Mouse (Mus musculus) myocyte (in vitro differentiated cells): ENCODE measurements around the gene Cenpu. TPM values are rescaled to one million over a fixed set of nuclear protein-coding genes. Genes with fewer than 3 reads are reported as not detected.
"Not testable (repeated sequence)": the region's sequence is repeated elsewhere in the genome, so short reads cannot be mapped to it uniquely, and the experiment has no call there.

Experiments
- H3K27me3 ChIP-seq: one replicate; pipeline ENCODE4 v1.6.1; 2011; ENCODE audit not compliant: control insufficient read depth, insufficient read depth, insufficient read length
- H3K36me3 ChIP-seq: one replicate; pipeline ENCODE4 v1.6.1; 2011; ENCODE audit not compliant: control insufficient read depth, insufficient read depth
- H3K4me2 ChIP-seq: one replicate; pipeline ENCODE4 v1.6.1; 2011; ENCODE audit warnings: low read depth, control low read depth
- H3K4me3 ChIP-seq: one replicate; pipeline ENCODE4 v1.5.1; 2011; ENCODE audit warnings: mild to moderate bottlenecking, control low read depth, moderate library complexity
- H3K79me2 ChIP-seq: one replicate; pipeline ENCODE4 v1.6.1; 2011; ENCODE audit not compliant: control insufficient read depth, insufficient read depth
- H3ac ChIP-seq: one replicate; pipeline ENCODE4 v1.6.1; 2011; ENCODE audit not compliant: control insufficient read depth, insufficient read length
- CEBPB ChIP-seq: IDR thresholded peaks from 2 replicates; pipeline ENCODE4 v1.6.1; 2011; ENCODE audit warnings: mild to moderate bottlenecking, moderate library complexity; ENCODE audit not compliant: poor library complexity, insufficient read depth, severe bottlenecking
- MAX ChIP-seq: IDR thresholded peaks from one replicate; pipeline ENCODE4 v1.6.1; 2011; ENCODE audit warnings: low read depth, mild to moderate bottlenecking, control low read depth
- MYOD1 ChIP-seq, 3 experiments: IDR thresholded peaks; one replicate each; pipeline ENCODE4 v1.6.1; 2011; ENCODE audit warnings: control low read depth in 2 of 3, low read depth in 2 of 3, mild to moderate bottlenecking in 2 of 3, moderate library complexity in 1 of 3; ENCODE audit not compliant: insufficient read length in 2 of 3, control insufficient read depth in 1 of 3
- MYOG ChIP-seq, 3 experiments: IDR thresholded peaks; one replicate each; pipeline ENCODE4 v1.6.1; 2011; ENCODE audit warnings: control low read depth in 2 of 3, low read depth in 2 of 3, mild to moderate bottlenecking in 2 of 3; ENCODE audit not compliant: insufficient read length in 2 of 3, control insufficient read depth in 1 of 3, insufficient read depth in 1 of 3
- POLR2A ChIP-seq: IDR thresholded peaks from one replicate; pipeline ENCODE4 v1.6.1; 2011; ENCODE audit warnings: low read depth, mild to moderate bottlenecking, control low read depth, moderate library complexity; ENCODE audit not compliant: insufficient read length
- POLR2AphosphoS2 ChIP-seq: IDR thresholded peaks from one replicate; pipeline ENCODE4 v1.6.1; 2011; ENCODE audit warnings: low read depth, control low read depth; ENCODE audit not compliant: insufficient read length
- REST ChIP-seq: IDR thresholded peaks from one replicate; pipeline ENCODE4 v1.6.1; 2011; ENCODE audit warnings: mild to moderate bottlenecking, control low read depth, moderate library complexity; ENCODE audit not compliant: insufficient read depth, insufficient read length
- SRF ChIP-seq: IDR thresholded peaks from one replicate; pipeline ENCODE4 v1.6.1; 2011; ENCODE audit warnings: low read depth; ENCODE audit not compliant: control insufficient read depth, insufficient read length
- TCF12 ChIP-seq: IDR thresholded peaks from one replicate; pipeline ENCODE4 v1.6.1; 2011; ENCODE audit warnings: mild to moderate bottlenecking, control low read depth; ENCODE audit not compliant: poor library complexity, insufficient read depth, severe bottlenecking
- TCF3 ChIP-seq: IDR thresholded peaks from one replicate; pipeline ENCODE4 v1.6.1; 2011; ENCODE audit warnings: low read depth, control low read depth; ENCODE audit not compliant: insufficient read length
- USF1 ChIP-seq: IDR thresholded peaks from one replicate; pipeline ENCODE4 v1.6.1; 2011; ENCODE audit warnings: low read depth, mild to moderate bottlenecking, control low read depth, moderate library complexity
- polyA plus RNA-seq: library from polyadenylated mRNA; unstranded; fragments of >200 nt; fragmentation: generic; extraction: Trizol; gene quantifications from one replicate; pipeline ENCODE4 v1.2.1, GENCODE M21; 2012; ENCODE audit warnings: missing spikeins

Cenpu gene
- polyA plus RNA-seq, 1 experiment, result 2.0 TPM

GRCm38 (mm10) chr8:46569659-46570441 is 18.0 kb downstream of the Cenpu start:
- Histone ChIP-seq H3ac (no peak overlapping the region), H3K79me2 (no peaks in the 10 kb centered on the region), H3K4me3 (no peak overlapping the region), H3K36me3 (no peaks in the 10 kb centered on the region), H3K27me3 (no peaks in the 10 kb centered on the region), H3K4me2 (no peak overlapping the region)
- TF ChIP-seq REST (no peak), TCF12 (no peak)

- TF ChIP-seq USF1, result no peak
- TF ChIP-seq REST, result no peak
- TF ChIP-seq POLR2AphosphoS2, result no peak
- no peak for TF ChIP-seq CEBPB
- TF ChIP-seq MAX, result no peak
- Histone ChIP-seq H3K4me2 (no peak overlapping the region), H3K4me3 (no peak overlapping the region), H3K36me3 (no peaks in the 10 kb centered on the region), H3K27me3 (no peaks in the 10 kb centered on the region), H3ac (no peak overlapping the region), H3K79me2 (no peaks in the 10 kb centered on the region)
Observed at GRCm38 (mm10) chr8:46570673-46571072, 18.8 kb downstream of the Cenpu start.

- Histone ChIP-seq H3K79me2 (no peaks in the 10 kb centered on the region), H3K36me3 (peaks cover 12% of the 10 kb centered on the region), H3ac (no peak overlapping the region), H3K4me3 (no peak overlapping the region), H3K27me3 (no peaks in the 10 kb centered on the region), H3K4me2 (no peak overlapping the region)
- TF ChIP-seq TCF12 (no peak), MYOG (IDR thresholded peaks at IDR 0.05; ENCODE audit: control insufficient read depth in 1 of 3, insufficient read depth in 1 of 3, insufficient read length in 2 of 3, low read depth in 2 of 3) (no peak)
Observed at GRCm38 (mm10) chr8:46573446-46573845, 21.6 kb downstream of the Cenpu start.

- no peak overlapping the region for H3ac ChIP-seq
- peaks cover 16% of the 10 kb centered on the region for H3K36me3 ChIP-seq
- no peak overlapping the region for H3K4me3 ChIP-seq
- no peak for TF ChIP-seq POLR2A
- no peak for TF ChIP-seq CEBPB
- no peak for TF ChIP-seq SRF
- no peak for TF ChIP-seq TCF12
- no peak for TF ChIP-seq POLR2AphosphoS2
- TF ChIP-seq MYOG (IDR thresholded peaks at IDR 0.05; ENCODE audit: control insufficient read depth in 1 of 3, insufficient read depth in 1 of 3, insufficient read length in 2 of 3, low read depth in 2 of 3), result no peak
- TF ChIP-seq MYOD1 (IDR thresholded peaks at IDR 0.05; ENCODE audit: control insufficient read depth in 1 of 3, insufficient read length in 2 of 3, low read depth in 2 of 3), result no peak
- TF ChIP-seq MAX, result no peak
- TF ChIP-seq TCF3, result no peak
- TF ChIP-seq REST, result no peak
- no peak for TF ChIP-seq USF1
- H3K27me3 ChIP-seq, result no peaks in the 10 kb centered on the region
- H3K79me2 ChIP-seq, result no peaks in the 10 kb centered on the region
- H3K4me2 ChIP-seq, result no peak overlapping the region
Observed at GRCm38 (mm10) chr8:46573964-46574363, 22.1 kb downstream of the Cenpu start.

GRCm38 (mm10) chr8:46578794-46579193 is 27.0 kb downstream of the Cenpu start:
- Histone ChIP-seq H3K4me3 (no peak overlapping the region), H3K27me3 (no peaks in the 10 kb centered on the region), H3K4me2 (no peak overlapping the region), H3K36me3 (peaks cover 16% of the 10 kb centered on the region), H3ac (no peak overlapping the region), H3K79me2 (no peaks in the 10 kb centered on the region)
- no peak for TF ChIP-seq MYOD1 (IDR thresholded peaks at IDR 0.05; ENCODE audit: control insufficient read depth in 1 of 3, insufficient read length in 2 of 3, low read depth in 2 of 3)

- not testable (repeated sequence) for H3K4me2 ChIP-seq, H3ac ChIP-seq, H3K27me3 ChIP-seq, H3K79me2 ChIP-seq, H3K4me3 ChIP-seq, H3K36me3 ChIP-seq
Observed at GRCm38 (mm10) chr8:46584328-46584727, 32.5 kb downstream of the Cenpu start.
